Mouse (Mus musculus) cerebral cortex, adult 2 months (tissue): ENCODE measurements around the gene Gm15085.

ENCODE experiments used
- WGBS: fragments of 180-500 bp; shearing (Covaris S2); methylation state at CpG from one replicate; pipeline ENCODE4 v1.1.7; 2018; 5-methylcytosine and 5-hydroxymethylcytosine counted together

Gene Gm15085

DNA sequence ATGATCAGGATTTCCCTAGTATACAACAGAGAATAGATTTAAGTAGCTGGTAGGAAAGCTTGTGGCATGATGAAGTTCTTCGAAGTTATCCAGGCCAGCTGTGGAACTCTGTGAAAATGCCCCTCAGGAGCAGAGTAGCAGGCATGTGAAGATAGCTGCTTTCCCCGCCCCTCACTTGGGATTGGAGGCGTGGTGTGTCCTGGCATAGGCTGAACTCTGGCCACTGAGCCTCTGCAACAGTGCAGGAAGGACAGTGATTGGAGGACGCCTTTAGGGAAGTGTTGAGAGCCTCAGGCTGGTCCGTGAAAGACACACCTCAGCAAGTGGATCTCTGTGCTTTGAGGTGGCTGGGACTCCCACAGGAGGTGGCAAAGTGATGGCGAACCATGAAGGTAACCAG is at the start of gene Gm15085:
Gene Gm15085, plus strand, starts transcription at position 301 of the 400 bp plus-strand sequence.
- WGBS: no CpG with 5 or more reads among the region's 6 CpGs
